Comparison of ENCODE assay signal across 8 mouse cellular contexts in the genomic region with DNA sequence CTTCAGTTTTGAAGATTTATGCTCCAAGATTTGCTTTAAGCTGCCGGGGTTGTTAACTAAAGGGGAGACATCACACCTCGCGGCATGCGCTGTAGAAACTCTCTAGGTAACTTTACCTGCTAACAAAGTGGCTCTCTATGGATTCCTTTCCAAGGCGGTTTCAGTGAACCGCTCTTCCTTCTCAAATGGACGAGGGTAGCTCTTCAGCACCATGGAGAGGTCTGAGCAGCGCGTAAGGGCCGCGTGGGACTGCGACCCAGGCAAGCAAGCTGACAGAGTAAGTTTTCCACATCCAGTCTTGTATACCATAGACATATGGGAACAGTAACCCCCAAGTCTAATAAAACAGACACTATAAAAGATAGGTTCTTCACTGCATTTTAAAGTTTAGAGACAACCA. TPM values are rescaled to one million over a fixed set of nuclear protein-coding genes. Genes with fewer than 3 reads are reported as not detected.
DNase-seq lines count a peak whose midpoint lies in the region; ATAC-seq and TF ChIP-seq lines count a peak whose summit lies in the region.

Schip1 (plus strand) TSS at position 72 of the 400 bp plus-strand sequence.

- no peak within 1 kb of the TSS for H3K4me3 ChIP-seq in C2C12 (ENCODE audit: insufficient read depth, poor library complexity, severe bottlenecking)
- H3K4me3 ChIP-seq in forebrain, postnatal 0 days (ENCODE audit: low read depth, low read length): no peak within 1 kb of the TSS
- no peak within 1 kb of the TSS for H3K4me3 ChIP-seq in hindbrain, embryonic 14.5 days (replicated peaks; ENCODE audit: low read length)
- H3K4me3 ChIP-seq in midbrain, embryonic 15.5 days: no peak within 1 kb of the TSS

- H3K27me3 ChIP-seq in C2C12 (ENCODE audit: control insufficient read depth, insufficient read depth, insufficient read length): peaks cover 3% of the 10 kb centered on the region
- H3K27me3 ChIP-seq in forebrain, postnatal 0 days (ENCODE audit: insufficient read depth, low read length): no peaks in the 10 kb centered on the region
- H3K27me3 ChIP-seq in hindbrain, embryonic 14.5 days (ENCODE audit: control insufficient read depth, insufficient read depth, low read length): no peaks in the 10 kb centered on the region
- H3K27me3 ChIP-seq in midbrain, embryonic 15.5 days (replicated peaks): no peaks in the 10 kb centered on the region

- H3K79me3 ChIP-seq in C2C12 (ENCODE audit: low read depth): no peaks in the 10 kb centered on the region

- H3K79me2 ChIP-seq in C2C12 (ENCODE audit: control insufficient read depth, insufficient read depth): no peaks in the 10 kb centered on the region

- WGBS in forebrain, postnatal 0 days: 41% methylated on average over 12 of the region's 12 CpGs
- WGBS in hindbrain, embryonic 14.5 days: 40% methylated on average over 12 of the region's 12 CpGs
- 40% methylated on average over 12 of the region's 12 CpGs for WGBS in midbrain, embryonic 15.5 days

- no peak for TF ChIP-seq CTCF in C2C12 (IDR thresholded peaks at IDR 0.05; ENCODE audit: control insufficient read depth, insufficient read depth, insufficient read length)
- no peak for TF ChIP-seq CTCF in forebrain, postnatal 0 days (IDR thresholded peaks at IDR 0.05; ENCODE audit: low read depth)

- intact Hi-C loops in left cerebral cortex, postnatal 36 days (cut with DNase I): no loop called here

- no peaks in the 10 kb centered on the region for H3K9me3 ChIP-seq in forebrain, postnatal 0 days (ENCODE audit: low read length)
- no peaks in the 10 kb centered on the region for H3K9me3 ChIP-seq in hindbrain, embryonic 14.5 days (ENCODE audit: control insufficient read depth, low read length)
- no peaks in the 10 kb centered on the region for H3K9me3 ChIP-seq in midbrain, embryonic 15.5 days

- H3K4me1 ChIP-seq in forebrain, postnatal 0 days (ENCODE audit: insufficient read depth): no peaks in the 10 kb centered on the region
- no peaks in the 10 kb centered on the region for H3K4me1 ChIP-seq in hindbrain, embryonic 14.5 days (replicated peaks; ENCODE audit: control insufficient read depth, insufficient read depth, low read length)
- no peaks in the 10 kb centered on the region for H3K4me1 ChIP-seq in midbrain, embryonic 15.5 days

- no peak within 1 kb of the TSS for H3ac ChIP-seq in C2C12 (ENCODE audit: control insufficient read depth, insufficient read length, low read depth)

- H3K4me2 ChIP-seq in forebrain, postnatal 0 days (ENCODE audit: low read depth): no peak within 1 kb of the TSS
- H3K4me2 ChIP-seq in hindbrain, embryonic 14.5 days (replicated peaks): no peak within 1 kb of the TSS
- no peak within 1 kb of the TSS for H3K4me2 ChIP-seq in midbrain, embryonic 15.5 days

- no peak within 1 kb of the TSS for H3K27ac ChIP-seq in forebrain, postnatal 0 days (ENCODE audit: low read depth, low read length)
- no peak within 1 kb of the TSS for H3K27ac ChIP-seq in hindbrain, embryonic 14.5 days
- H3K27ac ChIP-seq in midbrain, embryonic 15.5 days: no peak within 1 kb of the TSS

- ATAC-seq in forebrain, postnatal 0 days: no peak
- ATAC-seq in hindbrain, embryonic 14.5 days (ENCODE audit: low FRiP score): no peak
- no peak for ATAC-seq in midbrain, embryonic 15.5 days (replicated peaks)
- no peak for ATAC-seq in frontal cortex, adult (ENCODE audit: low TSS enrichment)

- H3K36me3 ChIP-seq in C2C12 (ENCODE audit: control insufficient read depth, insufficient read depth): no peaks in the 10 kb centered on the region
- no peaks in the 10 kb centered on the region for H3K36me3 ChIP-seq in forebrain, postnatal 0 days (ENCODE audit: insufficient read depth)
- H3K36me3 ChIP-seq in hindbrain, embryonic 14.5 days (replicated peaks; ENCODE audit: control insufficient read depth, insufficient read depth): no peaks in the 10 kb centered on the region
- H3K36me3 ChIP-seq in midbrain, embryonic 15.5 days (replicated peaks): no peaks in the 10 kb centered on the region

- DNase-seq in adrenal gland, adult 18-20 months (ENCODE audit: low spot score in 2 of 2): peak; percentile 14 to 24
- DNase-seq in forebrain, postnatal 0 days: no peak
- DNase-seq in hindbrain, embryonic 14.5 days (ENCODE audit: low spot score): peak; percentile 53
- no peak for DNase-seq in left cerebral cortex, postnatal 36 days (ENCODE audit: low spot score in 2 of 2)
- no peak for DNase-seq in cerebellum, postnatal 14 days

- no peak within 1 kb of the TSS for H3K9ac ChIP-seq in forebrain, postnatal 0 days
- H3K9ac ChIP-seq in hindbrain, embryonic 14.5 days: no peak within 1 kb of the TSS
- no peak within 1 kb of the TSS for H3K9ac ChIP-seq in midbrain, embryonic 15.5 days

TF ChIP-seq in C2C12, 6 proteins besides CTCF, POLR2A, EP300 and RAD21:
- TF ChIP-seq FOSL1 (IDR thresholded peaks at IDR 0.05; ENCODE audit: insufficient read depth, low read length, poor library complexity, severe bottlenecking) (no peak), USF1 (IDR thresholded peaks at IDR 0.05; ENCODE audit: low read depth) (no peak), MYOD1 (IDR thresholded peaks at IDR 0.05; ENCODE audit: control insufficient read depth, insufficient read length, low read depth) (no peak), CEBPB (IDR thresholded peaks at IDR 0.05; ENCODE audit: low read depth) (no peak), MYOG (IDR thresholded peaks at IDR 0.05; ENCODE audit: control insufficient read depth, extremely low read depth, insufficient read length) (no peak), MAX (IDR thresholded peaks at IDR 0.05) (no peak)

RNA-seq across cellular contexts. Expression of gene Schip1, which starts in this region (rescaled TPM):
- 28.6 TPM for polyA plus RNA-seq in C2C12 (2012; fragmentation: generic; extraction: Trizol)
- 10 to 100 TPM in 1 of 2 experiments, 1 to 10 TPM in 1; 7.1 to 10.1 TPM for total RNA-seq in adrenal gland, adult 18-20 months (2021)
- 114 and 140 TPM in 2 replicates for total RNA-seq in forebrain, postnatal 0 days (2014; rRNA removed)
- 192 and 204 TPM in 2 replicates for polyA plus RNA-seq in forebrain, postnatal 0 days (2015; fragmentation: Nextera tagmentation; extraction: Ambion mirVana)
- 163 and 172 TPM in 2 replicates for polyA plus RNA-seq in hindbrain, embryonic 14.5 days (2014; fragmentation: Nextera tagmentation; extraction: Ambion mirVana)
- total RNA-seq in left cerebral cortex, postnatal 36 days (2021): 100 to 1,000 TPM; 229 to 297 TPM
- 129 and 137 TPM in 2 replicates for polyA plus RNA-seq in midbrain, embryonic 15.5 days (2015; fragmentation: Nextera tagmentation; extraction: Ambion mirVana)

Comparison
In these comparisons a context has a peak if more than half of its experiments do, and no peak if none do; other contexts are left out.
1. RNA of gene Schip1 (total RNA-seq): 229 to 297 TPM in left cerebral cortex, postnatal 36 days and 114 to 140 TPM in forebrain, postnatal 0 days; 7.1 to 10.1 TPM in adrenal gland, adult 18-20 months; every median in the first group is over 10 times any median in the second.
2. DNase-seq: peak in adrenal gland, adult 18-20 months (2 of 2) and hindbrain, embryonic 14.5 days (single experiment); none in forebrain, postnatal 0 days (single experiment), left cerebral cortex, postnatal 36 days (0 of 2) and cerebellum, postnatal 14 days (0 of 2).